Mouse (Mus musculus) liver, embryonic 11.5 days (tissue): ENCODE data around the gene Slc35a3. TPM values are rescaled to one million over a fixed set of nuclear protein-coding genes. Genes with fewer than 3 reads are reported as not detected.

Source experiments
- ATAC-seq: fragments of 200-750 bp; cut with Nextera tagmentation; replicated peaks from 2 replicates; pipeline ENCODE4 v1.8.0; 2017; ENCODE audit warnings: moderate number of reproducible peaks, mild to moderate bottlenecking, moderate TSS enrichment, moderate library complexity; ENCODE audit not compliant: low FRiP score
- DNase-seq: peaks from one replicate; pipeline ENCODE4 v3.0.0-alpha.2; 2017; ENCODE audit warnings: low spot score
- H3K27ac ChIP-seq: fragments of 300-500 bp; sonication (generic); 2 replicates; pipeline ENCODE4 v1.5.1; 2014; ENCODE audit warnings: mild to moderate bottlenecking, low read depth, low read length, control low read depth
- H3K27me3 ChIP-seq: fragments of 300-500 bp; sonication (generic); replicated peaks from 2 replicates; pipeline ENCODE4 v1.6.1; 2014; ENCODE audit warnings: low read length, mixed read lengths; ENCODE audit not compliant: control insufficient read depth, insufficient read depth
- H3K36me3 ChIP-seq: fragments of 300-500 bp; sonication (generic); 2 replicates; pipeline ENCODE4 v1.6.1; 2014; ENCODE audit warnings: mild to moderate bottlenecking, low read length, moderate library complexity, mixed read lengths; ENCODE audit not compliant: control insufficient read depth, insufficient read depth
- H3K4me1 ChIP-seq: fragments of 300-500 bp; sonication (generic); replicated peaks from 2 replicates; pipeline ENCODE4 v1.6.1; 2014; ENCODE audit warnings: low read length, mixed read lengths; ENCODE audit not compliant: control insufficient read depth, insufficient read depth
- H3K4me2 ChIP-seq: fragments of 300-500 bp; sonication (generic); 2 replicates; pipeline ENCODE4 v1.6.1; 2014; ENCODE audit warnings: mild to moderate bottlenecking, control low read depth, moderate library complexity
- H3K4me3 ChIP-seq: fragments of 300-500 bp; sonication (generic); 2 replicates; pipeline ENCODE4 v1.5.1; 2014; ENCODE audit warnings: low read depth, low read length, control low read depth
- H3K9ac ChIP-seq: fragments of 300-500 bp; sonication (generic); 2 replicates; pipeline ENCODE4 v1.6.1; 2014; ENCODE audit warnings: low read depth, low read length, control low read depth
- H3K9me3 ChIP-seq: fragments of 300-500 bp; sonication (generic); 2 replicates; pipeline ENCODE4 v1.6.1; 2016; ENCODE audit warnings: low read length, inconsistent platforms, mixed read lengths; ENCODE audit not compliant: control insufficient read depth
- WGBS: fragments of 180-500 bp; shearing (Covaris S2); extraction: QIAGEN DNeasy Blood & Tissue Kit; methylation state at CpG from one replicate; pipeline ENCODE4 v1.1.7; 2014; 5-methylcytosine and 5-hydroxymethylcytosine counted together
- polyA plus RNA-seq: library from polyadenylated mRNA; unstranded; fragments of >200 nt; fragmentation: Nextera tagmentation; extraction: Ambion mirVana; gene quantifications from 2 replicates; pipeline ENCODE4 v1.2.1, GENCODE M21; 2014

The Slc35a3 gene
- polyA plus RNA-seq, 1 experiment from 2014 or later: 20.0 TPM

GRCm38 (mm10) chr3:116638572-116638971 is 74.1 kb downstream of the Slc35a3 start:
- WGBS: 93% methylated on average over 7 of the region's 7 CpGs
- H3K27me3 ChIP-seq: no peaks in the 10 kb centered on the region
- no peak overlapping the region for H3K27ac ChIP-seq
- no peak overlapping the region for H3K9ac ChIP-seq
- H3K36me3 ChIP-seq: peaks cover 61% of the 10 kb centered on the region
- H3K9me3 ChIP-seq: no peaks in the 10 kb centered on the region
- DNase-seq (no peak), ATAC-seq (no peak)
- no peaks in the 10 kb centered on the region for H3K4me1 ChIP-seq
- H3K4me3 ChIP-seq: no peak overlapping the region
- H3K4me2 ChIP-seq: no peak overlapping the region

- Histone ChIP-seq H3K9me3 (no peaks in the 10 kb centered on the region), H3K4me1 (no peaks in the 10 kb centered on the region), H3K27ac (no peak overlapping the region), H3K4me2 (no peak overlapping the region), H3K36me3 (peaks cover 58% of the 10 kb centered on the region), H3K27me3 (no peaks in the 10 kb centered on the region), H3K4me3 (no peak overlapping the region), H3K9ac (no peak overlapping the region)
- DNase-seq (no peak), ATAC-seq (no peak)
- 83% methylated on average over 9 of the region's 9 CpGs for WGBS
These were observed 74.7 kb downstream of the Slc35a3 start for GRCm38 (mm10) chr3:116637693-116638476.

DNA sequence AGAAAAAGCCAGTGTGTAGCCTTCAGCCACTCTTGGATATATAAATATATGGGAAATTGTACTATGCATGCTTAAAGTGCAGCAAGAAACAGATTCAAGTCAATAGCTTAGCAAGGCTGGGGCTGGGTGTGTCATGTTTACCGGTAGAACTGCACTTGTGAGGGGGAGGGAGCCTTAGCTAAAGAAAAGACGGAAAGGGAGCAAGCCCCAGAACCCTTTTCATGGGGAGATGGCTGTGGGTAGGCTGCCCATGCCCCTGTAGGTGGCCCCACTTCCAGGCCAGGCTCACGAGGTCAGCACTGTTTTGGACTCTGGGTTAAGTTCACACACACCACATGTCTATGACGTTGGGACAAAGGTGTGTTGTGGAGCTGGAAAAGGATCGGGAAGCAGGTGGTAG is 76.8 kb downstream of the Slc35a3 start:
- Histone ChIP-seq H3K4me2 (no peak overlapping the region), H3K9me3 (no peaks in the 10 kb centered on the region), H3K27ac (no peak overlapping the region), H3K36me3 (peaks cover 43% of the 10 kb centered on the region), H3K4me3 (no peak overlapping the region), H3K9ac (no peak overlapping the region), H3K4me1 (no peaks in the 10 kb centered on the region), H3K27me3 (no peaks in the 10 kb centered on the region)
- WGBS: 82% methylated on average over 5 of the region's 5 CpGs
- DNase-seq: no peak
- no peak for ATAC-seq

- Histone ChIP-seq H3K27me3 (no peaks in the 10 kb centered on the region), H3K4me2 (no peak overlapping the region), H3K27ac (no peak overlapping the region), H3K9ac (no peak overlapping the region), H3K9me3 (no peaks in the 10 kb centered on the region), H3K4me1 (no peaks in the 10 kb centered on the region), H3K36me3 (peaks cover 36% of the 10 kb centered on the region), H3K4me3 (no peak overlapping the region)
- DNase-seq (no peak), ATAC-seq (no peak)
- WGBS: 88% methylated on average over 8 of the region's 8 CpGs
These were observed 77.8 kb downstream of the Slc35a3 start for GRCm38 (mm10) chr3:116634853-116635252.

- DNase-seq (no peak), ATAC-seq (no peak)
- H3K36me3 ChIP-seq: peaks cover 29% of the 10 kb centered on the region; the same call in 1 of the 2 replicates
- H3K9ac ChIP-seq: no peak overlapping the region
- WGBS: 83% methylated on average over 3 of the region's 3 CpGs
- H3K4me1 ChIP-seq: no peaks in the 10 kb centered on the region
- no peak overlapping the region for H3K4me3 ChIP-seq
- H3K9me3 ChIP-seq: no peaks in the 10 kb centered on the region
- no peak overlapping the region; the same call in 1 of the 2 replicates for H3K4me2 ChIP-seq
- no peak overlapping the region for H3K27ac ChIP-seq
- no peaks in the 10 kb centered on the region for H3K27me3 ChIP-seq
These were observed 78.5 kb downstream of the Slc35a3 start for GRCm38 (mm10) chr3:116634091-116634490.

DNA sequence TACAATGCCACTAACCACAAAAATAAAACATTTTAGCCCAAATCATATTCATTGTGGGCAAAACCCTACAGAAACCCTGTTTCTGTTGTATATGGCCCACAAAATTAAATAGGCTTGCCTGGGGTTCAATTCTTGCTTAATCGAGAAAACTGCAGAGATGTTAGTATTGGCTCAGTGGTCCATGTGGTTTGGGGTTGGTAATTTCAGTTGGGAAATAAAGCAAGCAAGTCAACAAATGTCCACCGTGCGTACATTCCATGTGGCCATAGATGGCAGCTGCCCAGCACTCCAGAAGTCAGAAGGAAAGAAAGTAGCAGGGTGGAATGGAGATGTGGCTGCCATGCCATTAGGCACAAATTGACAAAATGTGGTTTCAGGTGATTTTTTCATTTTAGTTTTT is 79.7 kb downstream of the Slc35a3 start:
- ATAC-seq (no peak), DNase-seq (no peak)
- Histone ChIP-seq H3K27ac (no peak overlapping the region), H3K4me1 (no peaks in the 10 kb centered on the region), H3K36me3 (peaks cover 22% of the 10 kb centered on the region; the same call in 1 of the 2 replicates), H3K4me2 (no peak overlapping the region), H3K9me3 (no peaks in the 10 kb centered on the region), H3K4me3 (no peak overlapping the region), H3K9ac (no peak overlapping the region), H3K27me3 (no peaks in the 10 kb centered on the region)
- WGBS: 86% methylated on average over 3 of the region's 3 CpGs

DNA sequence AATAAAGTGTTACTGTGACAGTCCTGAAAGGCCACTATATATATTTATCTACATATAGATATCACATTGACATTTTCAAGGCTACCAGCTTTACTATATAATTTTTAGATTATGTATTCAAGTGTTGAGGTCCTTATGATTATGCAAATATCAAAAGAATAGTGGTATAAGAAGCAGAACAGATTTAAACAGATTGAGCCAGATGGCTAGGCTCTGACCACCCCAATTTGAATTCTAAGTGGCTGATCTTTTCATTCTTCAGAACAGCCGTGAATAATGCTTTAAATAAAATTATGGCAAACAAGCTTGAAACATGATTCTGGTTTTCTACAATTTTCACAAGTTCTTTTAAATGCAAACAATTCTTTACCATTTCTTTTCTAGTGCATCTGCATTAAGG is 81.2 kb downstream of the Slc35a3 start:
- Histone ChIP-seq H3K4me3 (no peak overlapping the region), H3K27ac (no peak overlapping the region), H3K9ac (no peak overlapping the region), H3K36me3 (peaks cover 15% of the 10 kb centered on the region; the same call in 1 of the 2 replicates), H3K9me3 (no peaks in the 10 kb centered on the region), H3K27me3 (no peaks in the 10 kb centered on the region), H3K4me2 (no peak overlapping the region), H3K4me1 (no peaks in the 10 kb centered on the region)
- DNase-seq (no peak), ATAC-seq (no peak)
- WGBS: 87% methylated on average over 1 of the region's 1 CpGs

GRCm38 (mm10) chr3:116622641-116623040 is 90.0 kb downstream of the Slc35a3 start:
- Histone ChIP-seq H3K27me3 (no peaks in the 10 kb centered on the region), H3K4me2 (no peak overlapping the region), H3K9me3 (no peaks in the 10 kb centered on the region), H3K36me3 (peaks cover 21% of the 10 kb centered on the region), H3K4me3 (no peak overlapping the region), H3K27ac (no peak overlapping the region), H3K9ac (no peak overlapping the region), H3K4me1 (no peaks in the 10 kb centered on the region)
- DNase-seq (no peak), ATAC-seq (no peak)
- 92% methylated on average over 7 of the region's 7 CpGs for WGBS
